Mouse (Mus musculus) liver, postnatal 0 days (tissue): ENCODE measurements at regions not wholly inside any gene's neighbourhood (a gene's known extent, or its start where the extent isn't known, plus 50 kb on each side); places are given as distances from the start of the nearest gene placed in this dataset.

Source experiments
- CTCF ChIP-seq: sonication (generic); IDR thresholded peaks from 2 replicates; pipeline ENCODE4 v1.5.1; 2016; ENCODE audit warnings: antibody characterized with exemption, low read depth
- EP300 ChIP-seq: IDR thresholded peaks from 2 replicates; pipeline ENCODE4 v1.6.1; 2016; ENCODE audit warnings: antibody characterized with exemption, low read depth, mild to moderate bottlenecking

- TF ChIP-seq CTCF: no peak
- TF ChIP-seq EP300: no peak
These were observed 73.7 kb upstream of the Sipa1l1 start for GRCm38 (mm10) chr12:82095396-82095795.
